10 mouse cellular contexts compared by ENCODE assay signal in the genomic region with DNA sequence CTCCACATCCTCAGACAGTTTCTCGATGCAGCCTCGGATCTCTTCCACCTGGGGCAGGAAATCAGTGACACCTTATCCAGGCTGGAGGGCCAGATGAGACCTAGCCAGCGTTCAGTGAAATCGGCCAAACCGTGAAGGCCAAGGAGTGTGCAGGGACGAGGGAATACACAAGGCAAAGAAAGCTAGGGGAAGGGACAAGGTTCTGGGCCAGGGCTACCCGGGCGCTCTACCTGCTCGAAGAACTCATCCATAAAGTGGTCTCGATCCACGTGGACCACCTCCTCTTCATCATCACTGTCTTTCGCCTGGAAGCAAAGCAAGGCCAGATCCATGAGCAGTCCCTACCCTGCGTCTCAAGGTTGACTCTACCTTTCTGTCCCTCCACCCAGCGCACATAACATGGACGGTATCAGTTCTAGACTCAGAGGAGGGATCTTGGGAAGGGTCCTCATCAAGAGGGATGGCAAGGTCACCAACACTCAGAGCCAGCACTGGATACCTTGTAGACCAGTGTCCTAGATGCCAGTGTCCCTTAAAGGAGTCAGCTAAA. TPM values are rescaled to one million over a fixed set of nuclear protein-coding genes. Genes with fewer than 3 reads are reported as not detected.
A peak's percentile ranks its signal among the peaks of the same experiment; 100 is the strongest.
DNase-seq lines count a peak whose midpoint lies in the region; ATAC-seq and TF ChIP-seq lines count a peak whose summit lies in the region.
"Had no signal": no experiment of that assay in that cellular context is flagged by ENCODE, and none has a peak within 500 bp of the region (broad histone marks: within the 10 kb centered on the region; RNA-seq: fewer than 3 reads in every experiment).

No protein-coding gene starts in this region.

- H3K27ac ChIP-seq in forebrain, embryonic 14.5 days (ENCODE audit: low read depth, low read length), result peak overlapping the region; percentile 72
- no peak overlapping the region for H3K27ac ChIP-seq in forebrain, embryonic 12.5 days
- 0 out of 2 replicates have a peak overlapping the region, but pooled peaks have one; percentile 17 for H3K27ac ChIP-seq in kidney, embryonic 14.5 days (ENCODE audit: low read depth, low read length)
- peak overlapping the region; percentile 27; the same call in 1 of the 2 replicates for H3K27ac ChIP-seq in testis, adult 2 months (ENCODE audit: control insufficient read depth, insufficient read depth, low read depth, low read length)

- H3K36me3 ChIP-seq in forebrain, embryonic 14.5 days (ENCODE audit: control insufficient read depth, insufficient read depth, low read length), result peaks cover 34% of the 10 kb centered on the region
- peaks cover 32% of the 10 kb centered on the region for H3K36me3 ChIP-seq in forebrain, embryonic 12.5 days (replicated peaks)
- H3K36me3 ChIP-seq in kidney, embryonic 14.5 days (ENCODE audit: control insufficient read depth, insufficient read depth, low read length), result no peaks in the 10 kb centered on the region; the same call in 1 of the 2 replicates
- H3K36me3 ChIP-seq in testis, adult 2 months (ENCODE audit: control insufficient read depth, insufficient read depth, low read length), result no peaks in the 10 kb centered on the region

- 94% methylated on average over 15 of the region's 15 CpGs for WGBS in forebrain, embryonic 14.5 days
- WGBS in forebrain, embryonic 12.5 days, result 93% methylated on average over 15 of the region's 15 CpGs
- WGBS in kidney, embryonic 14.5 days, result 80% methylated on average over 15 of the region's 15 CpGs

- no peak overlapping the region for H3K4me3 ChIP-seq in forebrain, embryonic 14.5 days (ENCODE audit: low read depth, low read length)
- no peak overlapping the region for H3K4me3 ChIP-seq in forebrain, embryonic 12.5 days (replicated peaks)
- no peak overlapping the region for H3K4me3 ChIP-seq in kidney, embryonic 14.5 days (ENCODE audit: low read length)
- H3K4me3 ChIP-seq in testis, adult 2 months (ENCODE audit: control insufficient read depth, low read depth, low read length), result no peak overlapping the region

- H3K27me3 ChIP-seq in forebrain, embryonic 14.5 days (replicated peaks; ENCODE audit: control insufficient read depth, insufficient read depth, low read length), result no peaks in the 10 kb centered on the region
- H3K27me3 ChIP-seq in forebrain, embryonic 12.5 days, result no peaks in the 10 kb centered on the region
- no peaks in the 10 kb centered on the region for H3K27me3 ChIP-seq in kidney, embryonic 14.5 days (ENCODE audit: control insufficient read depth, insufficient read depth, low read length)
- no peaks in the 10 kb centered on the region for H3K27me3 ChIP-seq in testis, adult 2 months (ENCODE audit: control insufficient read depth, insufficient read depth, low read length)

- TF ChIP-seq POLR2A in testis, adult 2 months (IDR thresholded peaks at IDR 0.05; ENCODE audit: control insufficient read depth, low read depth, low read length), result no peak

- no peaks in the 10 kb centered on the region for H3K9me3 ChIP-seq in forebrain, embryonic 14.5 days (replicated peaks; ENCODE audit: control insufficient read depth, low read length)
- H3K9me3 ChIP-seq in forebrain, embryonic 12.5 days, result no peaks in the 10 kb centered on the region
- H3K9me3 ChIP-seq in kidney, embryonic 14.5 days (ENCODE audit: control insufficient read depth, low read length), result no peaks in the 10 kb centered on the region

- TF ChIP-seq CTCF in testis, adult 2 months (IDR thresholded peaks at IDR 0.05; ENCODE audit: control insufficient read depth, insufficient read depth, insufficient replicate concordance, low read depth, low read length), result no peak

- no peak overlapping the region for H3K4me2 ChIP-seq in forebrain, embryonic 14.5 days (ENCODE audit: low read length)
- no peak overlapping the region for H3K4me2 ChIP-seq in forebrain, embryonic 12.5 days
- H3K4me2 ChIP-seq in kidney, embryonic 14.5 days (replicated peaks; ENCODE audit: low read depth, low read length), result no peak overlapping the region

- no peak for DNase-seq in forebrain, embryonic 14.5 days (ENCODE audit: low spot score)
- DNase-seq in kidney, postnatal 25 days, result no peak
- no peak for DNase-seq in testis, postnatal 14 days (ENCODE audit: low spot score)
- no peak for DNase-seq in right cerebral cortex, adult 18-20 months

- no peaks in the 10 kb centered on the region for H3K4me1 ChIP-seq in forebrain, embryonic 14.5 days (ENCODE audit: control insufficient read depth, insufficient read depth, low read length)
- H3K4me1 ChIP-seq in forebrain, embryonic 12.5 days, result no peaks in the 10 kb centered on the region
- peaks cover 5% of the 10 kb centered on the region; the same call in 1 of the 2 replicates for H3K4me1 ChIP-seq in kidney, embryonic 14.5 days (ENCODE audit: control insufficient read depth, insufficient read depth, low read length)
- H3K4me1 ChIP-seq in testis, adult 2 months (ENCODE audit: control insufficient read depth, insufficient read depth, low read length), result peaks cover 2% of the 10 kb centered on the region; the same call in 1 of the 2 replicates

- H3K9ac ChIP-seq in forebrain, embryonic 14.5 days (ENCODE audit: low read length), result 0 out of 2 replicates have a peak overlapping the region, but pooled peaks have one; percentile 13
- no peak overlapping the region for H3K9ac ChIP-seq in forebrain, embryonic 12.5 days
- peak overlapping the region; percentile 18; the same call in 1 of the 2 replicates for H3K9ac ChIP-seq in kidney, embryonic 14.5 days (ENCODE audit: low read depth, low read length)

- no peak for ATAC-seq in forebrain, embryonic 14.5 days
- ATAC-seq in forebrain, embryonic 12.5 days (ENCODE audit: low FRiP score), result no peak
- ATAC-seq in kidney, embryonic 14.5 days (ENCODE audit: low FRiP score, low TSS enrichment), result no peak
- ATAC-seq in erythroblast, adult 5-6 weeks (replicated peaks; ENCODE audit: low FRiP score, poor library complexity, severe bottlenecking), result no peak

RNA-seq across cellular contexts. Expression of a gene that starts 8.9 kb away (rescaled TPM):
- 9.7 and 11.1 TPM in 2 replicates for polyA plus RNA-seq in forebrain, embryonic 14.5 days (2014; fragmentation: Nextera tagmentation; extraction: Ambion mirVana)
- polyA plus RNA-seq in forebrain, embryonic 12.5 days (2016; fragmentation: Nextera tagmentation; extraction: Ambion mirVana), result 21.3 and 22.3 TPM in 2 replicates
- 22.1 and 34.3 TPM in 2 replicates for polyA plus RNA-seq in kidney, embryonic 14.5 days (2014; fragmentation: Nextera tagmentation; extraction: Ambion mirVana)
- polyA plus RNA-seq in testis, adult 2 months (2012; rRNA removed), result 18.3 and 19.4 TPM in 2 replicates
- total RNA-seq in erythroblast, adult 5-6 weeks (2015; ENCODE audit: low replicate concordance), result 9.8 and 24.9 TPM in 2 replicates
- 17.0 and 17.9 TPM in 2 replicates for total RNA-seq in erythroblast, adult 5-6 weeks (2017; ENCODE audit: low replicate concordance)

RNA-seq across cellular contexts. Expression of a gene that starts 9.2 kb away (rescaled TPM):
- 15.7 and 22.3 TPM in 2 replicates for polyA plus RNA-seq in forebrain, embryonic 14.5 days (2014; fragmentation: Nextera tagmentation; extraction: Ambion mirVana)
- 11.5 and 17.3 TPM in 2 replicates for polyA plus RNA-seq in forebrain, embryonic 12.5 days (2016; fragmentation: Nextera tagmentation; extraction: Ambion mirVana)
- polyA plus RNA-seq in kidney, embryonic 14.5 days (2014; fragmentation: Nextera tagmentation; extraction: Ambion mirVana), result 2.6 and 4.4 TPM in 2 replicates
- polyA plus RNA-seq in testis, adult 2 months (2012; rRNA removed), result 2.2 and 2.4 TPM in 2 replicates
- total RNA-seq in erythroblast, adult 5-6 weeks (2015; ENCODE audit: low replicate concordance), result not detected in 2 replicates
- total RNA-seq in erythroblast, adult 5-6 weeks (2017; ENCODE audit: low replicate concordance), result not detected in 2 replicates

RNA-seq across cellular contexts. Expression of a gene that starts 14.8 kb away (rescaled TPM):
- polyA plus RNA-seq in forebrain, embryonic 14.5 days (2014; fragmentation: Nextera tagmentation; extraction: Ambion mirVana), result 6.9 and 9.7 TPM in 2 replicates
- polyA plus RNA-seq in forebrain, embryonic 12.5 days (2016; fragmentation: Nextera tagmentation; extraction: Ambion mirVana), result 7.3 and 7.6 TPM in 2 replicates
- 18.0 and 18.7 TPM in 2 replicates for polyA plus RNA-seq in kidney, embryonic 14.5 days (2014; fragmentation: Nextera tagmentation; extraction: Ambion mirVana)
- 6.1 and 7.1 TPM in 2 replicates for polyA plus RNA-seq in testis, adult 2 months (2012; rRNA removed)
- 2.7 and 9.2 TPM in 2 replicates for total RNA-seq in erythroblast, adult 5-6 weeks (2015; ENCODE audit: low replicate concordance)
- total RNA-seq in erythroblast, adult 5-6 weeks (2017; ENCODE audit: low replicate concordance), result 3.8 and 4.3 TPM in 2 replicates

RNA-seq across cellular contexts. Expression of a gene that starts 29.8 kb away (rescaled TPM):
- polyA plus RNA-seq in forebrain, embryonic 14.5 days (2014; fragmentation: Nextera tagmentation; extraction: Ambion mirVana), result not detected in 2 replicates
- not detected in 2 replicates for polyA plus RNA-seq in forebrain, embryonic 12.5 days (2016; fragmentation: Nextera tagmentation; extraction: Ambion mirVana)
- polyA plus RNA-seq in kidney, embryonic 14.5 days (2014; fragmentation: Nextera tagmentation; extraction: Ambion mirVana), result not detected in 2 replicates
- not detected in 2 replicates for polyA plus RNA-seq in testis, adult 2 months (2012; rRNA removed)
- total RNA-seq in erythroblast, adult 5-6 weeks (2015; ENCODE audit: low replicate concordance), result 7.5 TPM in 1 of 2 replicates, not detected in the other
- 2.0 and 5.3 TPM in 2 replicates for total RNA-seq in erythroblast, adult 5-6 weeks (2017; ENCODE audit: low replicate concordance)
- polyA plus RNA-seq: lung, embryonic 16.5 days; small intestine, adult 2 months had no signal

RNA-seq across cellular contexts. Expression of a gene that starts 38.7 kb away (rescaled TPM):
- polyA plus RNA-seq in forebrain, embryonic 14.5 days (2014; fragmentation: Nextera tagmentation; extraction: Ambion mirVana), result 17.0 and 18.0 TPM in 2 replicates
- 21.7 and 25.5 TPM in 2 replicates for polyA plus RNA-seq in forebrain, embryonic 12.5 days (2016; fragmentation: Nextera tagmentation; extraction: Ambion mirVana)
- polyA plus RNA-seq in kidney, embryonic 14.5 days (2014; fragmentation: Nextera tagmentation; extraction: Ambion mirVana), result 32.6 and 34.7 TPM in 2 replicates
- 15.9 and 18.2 TPM in 2 replicates for polyA plus RNA-seq in testis, adult 2 months (2012; rRNA removed)
- total RNA-seq in erythroblast, adult 5-6 weeks (2015; ENCODE audit: low replicate concordance), result 3.8 and 18.2 TPM in 2 replicates
- 8.9 and 11.3 TPM in 2 replicates for total RNA-seq in erythroblast, adult 5-6 weeks (2017; ENCODE audit: low replicate concordance)
